Mouse (Mus musculus): ENCODE data around the gene Lmo4.

Gene Lmo4

GRCm38 (mm10) chr3:144204413-144205311, at the start of gene Lmo4:
TSS of gene Lmo4 (minus strand) at chr3:144205220.
- DNase-seq = peak; percentile 54 to 87

GRCm38 (mm10) chr3:144254281-144254680, 49.3 kb upstream of the Lmo4 start:
- no peak for DNase-seq

- no peak for DNase-seq
Measured at GRCm38 (mm10) chr3:144253018-144253417, 48.0 kb upstream of the Lmo4 start.

GRCm38 (mm10) chr3:144252109-144252508, 47.1 kb upstream of the Lmo4 start:
- no peak for DNase-seq

- DNase-seq = peak; percentile 75 to 86
Measured at GRCm38 (mm10) chr3:144242025-144242673, 37.1 kb upstream of the Lmo4 start.

GRCm38 (mm10) chr3:144241161-144241560, 36.1 kb upstream of the Lmo4 start:
- DNase-seq = no peak

GRCm38 (mm10) chr3:144238482-144238881, 33.5 kb upstream of the Lmo4 start:
- DNase-seq = no peak

- DNase-seq = no peak
Measured at GRCm38 (mm10) chr3:144232347-144233008, 27.5 kb upstream of the Lmo4 start.

- DNase-seq = no peak
Measured at GRCm38 (mm10) chr3:144231931-144232330, 26.9 kb upstream of the Lmo4 start.

- no peak for DNase-seq
Measured at GRCm38 (mm10) chr3:144231419-144231818, 26.4 kb upstream of the Lmo4 start.

- no peak for DNase-seq
Measured at GRCm38 (mm10) chr3:144230016-144230415, 25.0 kb upstream of the Lmo4 start.

GRCm38 (mm10) chr3:144229312-144229711, 24.3 kb upstream of the Lmo4 start:
- DNase-seq = no peak

GRCm38 (mm10) chr3:144225456-144226240, 20.6 kb upstream of the Lmo4 start:
- peak in 1 of 2 experiments; percentile 14 for DNase-seq

- DNase-seq = no peak
Measured at GRCm38 (mm10) chr3:144224594-144224993, 19.6 kb upstream of the Lmo4 start.

GRCm38 (mm10) chr3:144223377-144224105, 18.5 kb upstream of the Lmo4 start:
- no peak for DNase-seq

GRCm38 (mm10) chr3:144222381-144222780, 17.4 kb upstream of the Lmo4 start:
- no peak for DNase-seq

- DNase-seq = peak; percentile 66 to 80
Measured at GRCm38 (mm10) chr3:144207498-144207897, 2.5 kb upstream of the Lmo4 start.

- no peak for DNase-seq
Measured at GRCm38 (mm10) chr3:144206942-144207341, 1.9 kb upstream of the Lmo4 start.

- no peak for DNase-seq
Measured at GRCm38 (mm10) chr3:144206261-144206660, 1.2 kb upstream of the Lmo4 start.

- peak; percentile 90 to 92 for DNase-seq
Measured at GRCm38 (mm10) chr3:144205351-144206153, 532 bp upstream of the Lmo4 start.

- DNase-seq = no peak
Measured at GRCm38 (mm10) chr3:144203988-144204412, 1.0 kb downstream of the Lmo4 start.
